Comparison of ENCODE assay signal across 8 mouse cellular contexts in genomic region chr13:113728111-113728510, GRCm38 (mm10).
A peak's percentile ranks its signal among the peaks of the same experiment; 100 is the strongest.
DNase-seq lines count a peak whose midpoint lies in the region; ATAC-seq and TF ChIP-seq lines count a peak whose summit lies in the region.

No protein-coding gene starts in this region.

- no peak for TF ChIP-seq CTCF in midbrain, postnatal 0 days (IDR thresholded peaks at IDR 0.05)

- intact Hi-C loops in heart, postnatal 10 days (cut with DNase I): no loop called here

- no peak for ATAC-seq in midbrain, postnatal 0 days (ENCODE audit: low FRiP score)
- no peak for ATAC-seq in intestine, embryonic 15.5 days
- no peak for ATAC-seq in forebrain, embryonic 16.5 days

- H3K4me3 ChIP-seq in midbrain, postnatal 0 days (ENCODE audit: low read depth, low read length): no peak overlapping the region
- no peak overlapping the region for H3K4me3 ChIP-seq in midbrain, embryonic 10.5 days
- H3K4me3 ChIP-seq in intestine, embryonic 15.5 days (replicated peaks): no peak overlapping the region
- no peak overlapping the region for H3K4me3 ChIP-seq in forebrain, embryonic 16.5 days (replicated peaks; ENCODE audit: low read length)

- DNase-seq in midbrain, postnatal 0 days (ENCODE audit: low spot score): peak; percentile 34
- no peak for DNase-seq in midbrain, embryonic 10.5 days (ENCODE audit: low spot score)
- DNase-seq in brain, adult 2 months (ENCODE audit: low read depth, low spot score): peak; percentile 24
- DNase-seq in heart, postnatal 10 days: peak; percentile 30 to 34
- peak; percentile 5 for DNase-seq in lung, postnatal 25 days (ENCODE audit: low spot score)
- no peak for DNase-seq in spleen, postnatal 14 days (ENCODE audit: low spot score in 2 of 2)

- H3K36me3 ChIP-seq in midbrain, postnatal 0 days (ENCODE audit: insufficient read depth, low read length): no peaks in the 10 kb centered on the region
- H3K36me3 ChIP-seq in midbrain, embryonic 10.5 days: no peaks in the 10 kb centered on the region
- no peaks in the 10 kb centered on the region for H3K36me3 ChIP-seq in intestine, embryonic 15.5 days
- H3K36me3 ChIP-seq in forebrain, embryonic 16.5 days (ENCODE audit: control insufficient read depth, insufficient read depth): no peaks in the 10 kb centered on the region

- H3K9ac ChIP-seq in midbrain, postnatal 0 days (replicated peaks; ENCODE audit: low read length, poor library complexity, severe bottlenecking): no peak overlapping the region
- no peak overlapping the region for H3K9ac ChIP-seq in intestine, embryonic 15.5 days
- H3K9ac ChIP-seq in forebrain, embryonic 16.5 days (replicated peaks; ENCODE audit: low read depth, low read length): no peak overlapping the region

- peaks cover 4% of the 10 kb centered on the region; the same call in 1 of the 2 replicates for H3K4me1 ChIP-seq in midbrain, postnatal 0 days (ENCODE audit: insufficient read depth, low read length)
- peaks cover 17% of the 10 kb centered on the region for H3K4me1 ChIP-seq in midbrain, embryonic 10.5 days
- no peaks in the 10 kb centered on the region for H3K4me1 ChIP-seq in intestine, embryonic 15.5 days (replicated peaks)
- no peaks in the 10 kb centered on the region for H3K4me1 ChIP-seq in forebrain, embryonic 16.5 days (replicated peaks; ENCODE audit: control insufficient read depth, insufficient read depth, low read length)

- H3K27me3 ChIP-seq in midbrain, postnatal 0 days (ENCODE audit: insufficient read depth, low read length): no peaks in the 10 kb centered on the region
- peaks cover 25% of the 10 kb centered on the region for H3K27me3 ChIP-seq in midbrain, embryonic 10.5 days (ENCODE audit: low read depth, poor library complexity, severe bottlenecking)
- no peaks in the 10 kb centered on the region for H3K27me3 ChIP-seq in intestine, embryonic 15.5 days (replicated peaks)
- no peaks in the 10 kb centered on the region for H3K27me3 ChIP-seq in forebrain, embryonic 16.5 days (replicated peaks; ENCODE audit: control insufficient read depth, insufficient read depth, low read length)

- 44% methylated on average over 5 of the region's 5 CpGs for WGBS in midbrain, postnatal 0 days
- WGBS in midbrain, embryonic 10.5 days: 52% methylated on average over 5 of the region's 5 CpGs
- 46% methylated on average over 5 of the region's 5 CpGs for WGBS in intestine, embryonic 15.5 days
- WGBS in forebrain, embryonic 16.5 days: 36% methylated on average over 5 of the region's 5 CpGs

- H3K9me3 ChIP-seq in midbrain, postnatal 0 days (ENCODE audit: low read length): no peaks in the 10 kb centered on the region
- H3K9me3 ChIP-seq in midbrain, embryonic 10.5 days (replicated peaks): no peaks in the 10 kb centered on the region
- H3K9me3 ChIP-seq in intestine, embryonic 15.5 days: no peaks in the 10 kb centered on the region
- no peaks in the 10 kb centered on the region for H3K9me3 ChIP-seq in forebrain, embryonic 16.5 days (ENCODE audit: control insufficient read depth, low read length)

- no peak overlapping the region for H3K4me2 ChIP-seq in midbrain, postnatal 0 days (ENCODE audit: low read depth, low read length, poor library complexity, severe bottlenecking)
- H3K4me2 ChIP-seq in intestine, embryonic 15.5 days (replicated peaks): no peak overlapping the region
- no peak overlapping the region for H3K4me2 ChIP-seq in forebrain, embryonic 16.5 days (ENCODE audit: low read length)

- H3K27ac ChIP-seq in midbrain, postnatal 0 days (ENCODE audit: low read depth, low read length): no peak overlapping the region
- H3K27ac ChIP-seq in midbrain, embryonic 10.5 days (replicated peaks): no peak overlapping the region
- H3K27ac ChIP-seq in intestine, embryonic 15.5 days: no peak overlapping the region
- H3K27ac ChIP-seq in forebrain, embryonic 16.5 days (ENCODE audit: low read length): no peak overlapping the region

Comparison
In these comparisons a context has a peak if more than half of its experiments do, and no peak if none do; other contexts are left out.
1. DNase-seq: peak in midbrain, postnatal 0 days (single experiment), brain, adult 2 months (single experiment), heart, postnatal 10 days (2 of 2) and lung, postnatal 25 days (single experiment); none in midbrain, embryonic 10.5 days (single experiment) and spleen, postnatal 14 days (0 of 2).